Mouse (Mus musculus): ENCODE measurements at regions not wholly inside any gene's neighbourhood (a gene's known extent, or its start where the extent isn't known, plus 50 kb on each side); places are given as distances from the start of the nearest gene placed in this dataset.
A peak's percentile ranks its signal among the peaks of the same experiment; 100 is the strongest.
"Not testable (repeated sequence)": the region's sequence is repeated elsewhere in the genome, so short reads cannot be mapped to it uniquely, and the experiment has no call there.

- DNase-seq = no peak
Measured at GRCm38 (mm10) chr12:64788761-64789160, 128.9 kb upstream of the Gm527 start.

- DNase-seq = not testable (repeated sequence)
Measured at GRCm38 (mm10) chr12:64808492-64808891, 109.2 kb upstream of the Gm527 start.

GRCm38 (mm10) chr12:64810081-64810480, 107.6 kb upstream of the Gm527 start:
- peak; percentile 12 for DNase-seq

- DNase-seq = no peak
Measured at GRCm38 (mm10) chr12:64815871-64816270, 101.8 kb upstream of the Gm527 start.

- DNase-seq = no peak
Measured at GRCm38 (mm10) chr12:64817056-64817810, 100.5 kb upstream of the Gm527 start.

- DNase-seq = no peak
Measured at GRCm38 (mm10) chr12:64820722-64821121, 97.0 kb upstream of the Gm527 start.

GRCm38 (mm10) chr12:64829662-64830249, 88.0 kb upstream of the Gm527 start:
- DNase-seq = no peak

GRCm38 (mm10) chr12:64832313-64833151, 85.2 kb upstream of the Gm527 start:
- DNase-seq = no peak

GRCm38 (mm10) chr12:64857709-64858108, 60.0 kb upstream of the Gm527 start:
- DNase-seq = no peak
